Mouse (Mus musculus): ENCODE results near the gene Prpf6. TPM values are rescaled to one million over a fixed set of nuclear protein-coding genes. Genes with fewer than 3 reads are reported as not detected.

Gene Prpf6
- polyA plus RNA-seq, 1 experiment from 2014 or later, result 66.5 TPM

Other genes with a start within 250 kb of the Prpf6 start
- 33.4 and 38.1 TPM in 2 replicates for gene Zgpat, start 226.9 kb upstream of the Prpf6 start, polyA plus RNA-seq (2014; fragmentation: Nextera tagmentation; extraction: Ambion mirVana)
- 51.6 and 55.2 TPM in 2 replicates for gene Arfrp1, start 226.5 kb upstream of the Prpf6 start, polyA plus RNA-seq (2014; fragmentation: Nextera tagmentation; extraction: Ambion mirVana)
- 20.2 and 20.9 TPM in 2 replicates for gene Lime1, start 211.8 kb upstream of the Prpf6 start, polyA plus RNA-seq (2014; fragmentation: Nextera tagmentation; extraction: Ambion mirVana)
- gene Zbtb46, start 132.4 kb upstream of the Prpf6 start, polyA plus RNA-seq (2014; fragmentation: Nextera tagmentation; extraction: Ambion mirVana), result 15.6 and 17.2 TPM in 2 replicates
- 0.09 and 0.14 TPM in 2 replicates for gene Abhd16b, start 98.7 kb upstream of the Prpf6 start, polyA plus RNA-seq (2014; fragmentation: Nextera tagmentation; extraction: Ambion mirVana)
- 145 and 151 TPM in 2 replicates for gene Tpd52l2, start 94.7 kb upstream of the Prpf6 start, polyA plus RNA-seq (2014; fragmentation: Nextera tagmentation; extraction: Ambion mirVana)
- 97.1 and 104 TPM in 2 replicates for gene Dnajc5, start 71.4 kb upstream of the Prpf6 start, polyA plus RNA-seq (2014; fragmentation: Nextera tagmentation; extraction: Ambion mirVana)
- gene Uckl1, start 7.0 kb upstream of the Prpf6 start, polyA plus RNA-seq (2014; fragmentation: Nextera tagmentation; extraction: Ambion mirVana), result 54.1 and 57.7 TPM in 2 replicates
- 25.4 and 30.8 TPM in 2 replicates for gene Zfp512b, start 935 bp downstream of the Prpf6 start, polyA plus RNA-seq (2014; fragmentation: Nextera tagmentation; extraction: Ambion mirVana)
- gene Samd10, start 7.3 kb downstream of the Prpf6 start, polyA plus RNA-seq (2014; fragmentation: Nextera tagmentation; extraction: Ambion mirVana), result 75.9 and 77.7 TPM in 2 replicates
- 0.35 TPM in 1 of 2 replicates, not detected in the other for gene Gm29797, start 65.2 kb downstream of the Prpf6 start, polyA plus RNA-seq (2014; fragmentation: Nextera tagmentation; extraction: Ambion mirVana)
- gene Sox18, start 79.8 kb downstream of the Prpf6 start, polyA plus RNA-seq (2014; fragmentation: Nextera tagmentation; extraction: Ambion mirVana), result 17.0 and 17.1 TPM in 2 replicates
- gene Tcea2, start 88.4 kb downstream of the Prpf6 start, polyA plus RNA-seq (2014; fragmentation: Nextera tagmentation; extraction: Ambion mirVana), result 20.7 and 21.2 TPM in 2 replicates
- 62.2 and 63.7 TPM in 2 replicates for gene Rgs19, start 102.1 kb downstream of the Prpf6 start, polyA plus RNA-seq (2014; fragmentation: Nextera tagmentation; extraction: Ambion mirVana)
- not detected in 2 replicates for gene Lkaaear1, start 106.6 kb downstream of the Prpf6 start, polyA plus RNA-seq (2014; fragmentation: Nextera tagmentation; extraction: Ambion mirVana)
- gene Oprl1, start 123.1 kb downstream of the Prpf6 start, polyA plus RNA-seq (2014; fragmentation: Nextera tagmentation; extraction: Ambion mirVana), result 21.6 and 24.3 TPM in 2 replicates
- gene Myt1, start 171.5 kb downstream of the Prpf6 start, polyA plus RNA-seq (2014; fragmentation: Nextera tagmentation; extraction: Ambion mirVana), result 38.7 and 39.3 TPM in 2 replicates
- 33.8 and 34.3 TPM in 2 replicates for gene Pcmtd2, start 246.0 kb downstream of the Prpf6 start, polyA plus RNA-seq (2014; fragmentation: Nextera tagmentation; extraction: Ambion mirVana)